Mouse (Mus musculus) intestine, embryonic 14.5 days (tissue): ENCODE measurements at regions not wholly inside any gene's neighbourhood (a gene's known extent, or its start where the extent isn't known, plus 50 kb on each side); places are given as distances from the start of the nearest gene placed in this dataset.

ENCODE experiments used
- ATAC-seq: fragments of 200-750 bp; cut with Nextera tagmentation; replicated peaks from 2 replicates; pipeline ENCODE4 v1.8.0; 2017; ENCODE audit warnings: low read depth, moderate number of reproducible peaks, moderate TSS enrichment, moderate library complexity; ENCODE audit not compliant: low FRiP score, low TSS enrichment
- DNase-seq: peaks from one replicate; pipeline ENCODE4 v3.0.0-alpha.2; 2018; ENCODE audit warnings: low spot score
- H3K27ac ChIP-seq: fragments of 300-500 bp; sonication (generic); 2 replicates; pipeline ENCODE4 v1.5.1; 2014; ENCODE audit warnings: low read depth, mild to moderate bottlenecking, control low read depth
- H3K27me3 ChIP-seq: fragments of 300-500 bp; sonication (generic); replicated peaks from 2 replicates; pipeline ENCODE4 v1.6.1; 2014; ENCODE audit warnings: low read length, control low read depth; ENCODE audit not compliant: control insufficient read depth, insufficient read depth
- H3K36me3 ChIP-seq: fragments of 300-500 bp; sonication (generic); 2 replicates; pipeline ENCODE4 v1.6.1; 2014; ENCODE audit warnings: low read length, control low read depth; ENCODE audit not compliant: control insufficient read depth, insufficient read depth
- H3K4me1 ChIP-seq: fragments of 300-500 bp; sonication (generic); replicated peaks from 2 replicates; pipeline ENCODE4 v1.6.1; 2014; ENCODE audit warnings: low read length, control low read depth, mixed read lengths; ENCODE audit not compliant: control insufficient read depth, insufficient read depth
- H3K4me2 ChIP-seq: fragments of 300-500 bp; sonication (generic); 2 replicates; pipeline ENCODE4 v1.6.1; 2014; ENCODE audit warnings: low read length
- H3K4me3 ChIP-seq: fragments of 300-500 bp; sonication (generic); 2 replicates; pipeline ENCODE4 v1.5.1; 2014; ENCODE audit warnings: low read depth, low read length, control low read depth, mixed read lengths
- H3K9ac ChIP-seq: fragments of 300-500 bp; sonication (generic); 2 replicates; pipeline ENCODE4 v1.6.1; 2014; ENCODE audit warnings: mild to moderate bottlenecking, low read length
- H3K9me3 ChIP-seq: fragments of 300-500 bp; sonication (generic); 2 replicates; pipeline ENCODE4 v1.6.1; 2016; ENCODE audit warnings: low read length, control low read depth; ENCODE audit not compliant: control insufficient read depth
- WGBS: fragments of 180-500 bp; shearing (Covaris S2); extraction: QIAGEN DNeasy Blood & Tissue Kit; methylation state at CpG from one replicate; pipeline ENCODE4 v1.1.7; 2014; 5-methylcytosine and 5-hydroxymethylcytosine counted together

GRCm38 (mm10) chr8:26834604-26835003 is 142.5 kb upstream of the Zfp703 start:
- no peak overlapping the region for H3K9ac ChIP-seq
- no peak for ATAC-seq
- DNase-seq: no peak
- H3K4me3 ChIP-seq: no peak overlapping the region
- H3K4me2 ChIP-seq: no peak overlapping the region
- no peaks in the 10 kb centered on the region for H3K36me3 ChIP-seq
- 68% methylated on average over 13 of the region's 13 CpGs for whole genome bisulfite sequencing
- no peaks in the 10 kb centered on the region for H3K9me3 ChIP-seq
- no peak overlapping the region for H3K27ac ChIP-seq
- H3K4me1 ChIP-seq: peaks cover 46% of the 10 kb centered on the region
- H3K27me3 ChIP-seq: no peaks in the 10 kb centered on the region; the same call in 1 of the 2 replicates

- no peak for DNase-seq
- Histone ChIP-seq H3K4me3 (no peak overlapping the region), H3K27ac (no peak overlapping the region), H3K9ac (no peak overlapping the region), H3K4me1 (peaks cover 46% of the 10 kb centered on the region), H3K4me2 (no peak overlapping the region), H3K27me3 (no peaks in the 10 kb centered on the region; the same call in 1 of the 2 replicates), H3K9me3 (no peaks in the 10 kb centered on the region), H3K36me3 (no peaks in the 10 kb centered on the region)
- no peak for ATAC-seq
- WGBS: 35% methylated on average over 8 of the region's 8 CpGs
Observed at GRCm38 (mm10) chr8:26835076-26835475, 142.0 kb upstream of the Zfp703 start.

- no peaks in the 10 kb centered on the region for H3K36me3 ChIP-seq
- H3K4me3 ChIP-seq: no peak overlapping the region
- WGBS: 54% methylated on average over 6 of the region's 6 CpGs
- H3K27me3 ChIP-seq: no peaks in the 10 kb centered on the region
- peaks cover 46% of the 10 kb centered on the region for H3K4me1 ChIP-seq
- ATAC-seq (no peak), DNase-seq (no peak)
- no peak overlapping the region for H3K27ac ChIP-seq
- H3K9me3 ChIP-seq: no peaks in the 10 kb centered on the region
- no peak overlapping the region for H3K4me2 ChIP-seq
- no peak overlapping the region for H3K9ac ChIP-seq
Observed at GRCm38 (mm10) chr8:26835616-26836015, 141.5 kb upstream of the Zfp703 start.

- Histone ChIP-seq H3K4me2 (no peak overlapping the region), H3K36me3 (no peaks in the 10 kb centered on the region), H3K27ac (no peak overlapping the region), H3K4me3 (no peak overlapping the region), H3K9me3 (no peaks in the 10 kb centered on the region), H3K9ac (no peak overlapping the region), H3K27me3 (no peaks in the 10 kb centered on the region), H3K4me1 (peaks cover 40% of the 10 kb centered on the region)
- ATAC-seq (no peak), DNase-seq (no peak)
- 84% methylated on average over 7 of the region's 7 CpGs for WGBS
Observed at GRCm38 (mm10) chr8:26836552-26836951, 140.6 kb upstream of the Zfp703 start.

GRCm38 (mm10) chr8:26840286-26840685 is 136.8 kb upstream of the Zfp703 start:
- H3K4me3 ChIP-seq: no peak overlapping the region
- H3K36me3 ChIP-seq: no peaks in the 10 kb centered on the region
- no peak for DNase-seq
- peaks cover 13% of the 10 kb centered on the region for H3K4me1 ChIP-seq
- no peak for ATAC-seq
- H3K4me2 ChIP-seq: no peak overlapping the region
- H3K27me3 ChIP-seq: no peaks in the 10 kb centered on the region
- no peaks in the 10 kb centered on the region for H3K9me3 ChIP-seq
- peak overlapping the region; percentile 51; the same call in 1 of the 2 replicates for H3K27ac ChIP-seq
- no peak overlapping the region for H3K9ac ChIP-seq
- WGBS: 50% methylated on average over 2 of the region's 2 CpGs

- no peak for DNase-seq
- Histone ChIP-seq H3K4me1 (peaks cover 10% of the 10 kb centered on the region; the same call in 1 of the 2 replicates), H3K27ac (peak overlapping the region; percentile 5; the same call in 1 of the 2 replicates), H3K9me3 (no peaks in the 10 kb centered on the region), H3K4me3 (no peak overlapping the region), H3K9ac (no peak overlapping the region), H3K4me2 (no peak overlapping the region), H3K36me3 (no peaks in the 10 kb centered on the region), H3K27me3 (no peaks in the 10 kb centered on the region)
- ATAC-seq: peak; percentile 84
- 69% methylated on average over 12 of the region's 12 CpGs for WGBS
Observed at GRCm38 (mm10) chr8:26840745-26841680, 136.1 kb upstream of the Zfp703 start.

- H3K4me3 ChIP-seq: no peak overlapping the region
- peaks cover 13% of the 10 kb centered on the region for H3K4me1 ChIP-seq
- H3K36me3 ChIP-seq: no peaks in the 10 kb centered on the region
- no peak for DNase-seq
- no peak for ATAC-seq
- H3K9ac ChIP-seq: no peak overlapping the region
- H3K9me3 ChIP-seq: no peaks in the 10 kb centered on the region
- H3K27ac ChIP-seq: no peak overlapping the region
- WGBS: 50% methylated on average over 6 of the region's 6 CpGs
- no peaks in the 10 kb centered on the region for H3K27me3 ChIP-seq
- no peak overlapping the region for H3K4me2 ChIP-seq
Observed at GRCm38 (mm10) chr8:26843714-26844113, 133.4 kb upstream of the Zfp703 start.

GRCm38 (mm10) chr8:26844132-26844808 is 132.9 kb upstream of the Zfp703 start:
- no peaks in the 10 kb centered on the region for H3K9me3 ChIP-seq
- no peak overlapping the region for H3K4me3 ChIP-seq
- no peak for ATAC-seq
- 32% methylated on average over 8 of the region's 8 CpGs for WGBS
- H3K9ac ChIP-seq: no peak overlapping the region
- no peak overlapping the region for H3K4me2 ChIP-seq
- peaks cover 18% of the 10 kb centered on the region for H3K4me1 ChIP-seq
- H3K27ac ChIP-seq: no peak overlapping the region
- H3K36me3 ChIP-seq: no peaks in the 10 kb centered on the region
- no peaks in the 10 kb centered on the region for H3K27me3 ChIP-seq
- no peak for DNase-seq
